Mouse (Mus musculus) cerebellum, postnatal 25 days (tissue): ENCODE data around the gene Crygs.
"Not testable (repeated sequence)": the region's sequence is repeated elsewhere in the genome, so short reads cannot be mapped to it uniquely, and the experiment has no call there.

Experiments
- DNase-seq, 2 experiments: peaks; one replicate each; pipeline ENCODE4 v3.0.0; 2021; ENCODE audit warnings: mixed read lengths in 2 of 2

Crygs gene

GRCm38 (mm10) chr16:22782686-22783085, 28.7 kb downstream of the Crygs start:
- no peak for DNase-seq

GRCm38 (mm10) chr16:22779228-22779835, 32.0 kb downstream of the Crygs start:
- peak; percentile 57 to 60 for DNase-seq

DNA sequence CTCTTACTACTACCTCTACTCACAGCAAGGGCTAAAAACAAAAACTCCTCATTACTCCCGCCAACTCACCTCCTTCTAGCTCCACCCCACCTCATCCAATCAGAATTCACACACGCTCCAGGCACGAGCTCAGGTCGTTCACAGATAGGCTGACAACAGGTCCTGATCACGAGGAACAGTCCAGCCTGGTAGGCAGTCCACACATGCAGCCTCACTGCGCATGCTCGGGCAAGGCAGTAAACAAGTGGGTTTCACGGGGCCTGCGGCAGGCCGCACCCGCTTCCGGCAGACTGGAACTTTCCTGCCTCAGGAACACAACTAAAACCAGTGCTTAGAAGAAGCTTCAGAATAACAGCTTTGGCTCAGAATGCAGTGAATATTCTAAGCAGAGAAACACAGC, 33.1 kb downstream of the Crygs start:
- DNase-seq = not testable (repeated sequence)

DNA sequence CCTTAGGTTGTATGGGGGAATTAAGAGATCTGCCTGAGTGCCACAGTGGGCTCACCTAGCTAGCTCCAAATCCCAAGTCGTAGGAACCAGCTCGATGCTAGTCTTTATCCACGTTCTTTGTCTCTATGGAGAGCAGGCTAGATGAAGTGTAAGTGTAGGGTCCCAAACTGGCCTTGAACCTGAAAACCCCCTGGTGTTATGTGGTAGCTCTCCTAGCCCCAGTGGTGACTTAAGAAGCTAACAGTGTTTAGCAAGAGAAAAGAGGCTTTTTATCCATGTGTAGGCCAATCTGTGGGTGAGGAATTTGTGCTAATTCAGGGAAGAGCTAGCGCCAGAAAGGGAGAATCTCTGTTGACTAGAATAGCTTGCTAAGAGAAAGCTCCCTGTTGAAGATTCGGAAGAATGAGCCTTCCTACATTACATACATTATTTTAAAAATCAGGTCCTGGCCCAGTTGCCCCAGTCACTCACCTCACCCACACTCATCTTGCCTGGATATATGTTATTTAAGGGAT, 35.8 kb downstream of the Crygs start:
- no peak for DNase-seq

DNA sequence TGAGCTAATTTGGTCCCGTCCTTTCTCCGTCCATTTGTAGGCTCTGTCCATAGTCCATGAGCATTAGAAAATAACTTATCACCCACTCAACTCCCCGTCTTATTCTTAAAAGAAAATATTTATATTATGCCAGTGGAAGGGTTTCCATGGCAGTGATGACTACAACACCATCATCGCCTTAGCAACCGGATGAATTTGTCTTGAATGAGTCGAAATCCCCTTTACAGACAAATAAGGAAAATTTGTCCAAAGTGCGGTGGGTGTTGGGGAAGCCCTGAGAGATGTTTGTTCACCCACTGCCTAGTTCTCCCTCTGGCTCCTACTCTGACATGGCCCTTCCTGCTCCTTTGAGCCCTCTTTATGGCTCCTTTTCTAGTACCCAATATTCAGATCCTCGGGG, 42.7 kb downstream of the Crygs start:
- DNase-seq = no peak

DNA sequence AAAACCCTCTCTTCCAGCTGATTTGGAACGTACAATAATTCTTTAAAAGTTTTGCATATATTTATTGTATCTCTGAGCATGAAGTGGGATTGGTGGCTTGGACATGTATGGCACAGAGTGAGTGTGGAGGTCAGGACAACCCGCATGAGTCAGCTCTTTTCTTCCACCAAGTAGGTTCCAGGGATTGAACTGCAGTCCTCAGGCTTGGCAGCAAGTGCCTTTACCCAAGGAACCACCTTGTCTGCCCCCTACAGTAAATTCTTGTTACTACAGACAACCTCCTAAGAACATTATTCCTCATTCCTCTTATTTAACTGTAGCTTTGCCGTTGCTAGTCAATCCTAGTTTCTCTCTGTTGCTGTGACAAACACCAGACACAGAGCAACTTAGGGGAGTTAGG, 44.0 kb downstream of the Crygs start:
- no peak for DNase-seq

GRCm38 (mm10) chr16:22766738-22767211, 44.6 kb downstream of the Crygs start:
- peak; percentile 41 to 47 for DNase-seq

GRCm38 (mm10) chr16:22765531-22765930, 45.8 kb downstream of the Crygs start:
- no peak for DNase-seq
